Mouse (Mus musculus): ENCODE results near the gene Olfr1242. TPM values are rescaled to one million over a fixed set of nuclear protein-coding genes. Genes with fewer than 3 reads are reported as not detected.

Olfr1242 gene
- not detected in 2 replicates for polyA plus RNA-seq (2014; fragmentation: Nextera tagmentation; extraction: Ambion mirVana)

GRCm38 (mm10) chr2:89498235-89498634 lies at the start of gene Olfr1242:
Olfr1242 (minus strand) TSS chr2:89498335.
- no peak for ATAC-seq (ENCODE audit: insufficient read depth)
- no peak within 1 kb of the TSS for H3K4me3 ChIP-seq (ENCODE audit: low read depth, low read length)
- no peak for DNase-seq
- WGBS: 58% methylated on average over 1 of the region's 1 CpGs
- TF ChIP-seq CTCF (IDR thresholded peaks at IDR 0.05; ENCODE audit: low read depth): no peak
- no peak within 1 kb of the TSS for H3K4me2 ChIP-seq
- H3K27ac ChIP-seq (ENCODE audit: low read depth): no peak within 1 kb of the TSS
- no peaks in the 10 kb centered on the region for H3K27me3 ChIP-seq (ENCODE audit: insufficient read depth, low read length)
- no peak within 1 kb of the TSS for H3K9ac ChIP-seq
- H3K9me3 ChIP-seq (ENCODE audit: low read depth, low read length): no peaks in the 10 kb centered on the region
- no peaks in the 10 kb centered on the region for H3K36me3 ChIP-seq (ENCODE audit: insufficient read depth)
- no peaks in the 10 kb centered on the region for H3K4me1 ChIP-seq (ENCODE audit: insufficient read depth)

- Histone ChIP-seq H3K4me2 (no peak overlapping the region), H3K4me3 (ENCODE audit: low read depth, low read length) (no peak overlapping the region), H3K9me3 (ENCODE audit: low read depth, low read length) (no peaks in the 10 kb centered on the region), H3K27ac (ENCODE audit: low read depth) (no peak overlapping the region), H3K9ac (no peak overlapping the region), H3K4me1 (ENCODE audit: insufficient read depth) (no peaks in the 10 kb centered on the region), H3K36me3 (ENCODE audit: insufficient read depth) (no peaks in the 10 kb centered on the region), H3K27me3 (ENCODE audit: insufficient read depth, low read length) (no peaks in the 10 kb centered on the region)
- ATAC-seq (ENCODE audit: insufficient read depth): no peak
- WGBS: 48% methylated on average over 2 of the region's 2 CpGs
- 0 out of 2 replicates have a peak, but pooled peaks have one; percentile 23 for TF ChIP-seq CTCF (IDR thresholded peaks at IDR 0.05; ENCODE audit: low read depth)
- peak; percentile 53 for DNase-seq
These were observed 46.4 kb upstream of the Olfr1242 start for GRCm38 (mm10) chr2:89544516-89544915.

- Histone ChIP-seq H3K4me2 (no peak overlapping the region), H3K4me1 (ENCODE audit: insufficient read depth) (no peaks in the 10 kb centered on the region), H3K9ac (no peak overlapping the region), H3K36me3 (ENCODE audit: insufficient read depth) (no peaks in the 10 kb centered on the region), H3K27ac (ENCODE audit: low read depth) (no peak overlapping the region), H3K27me3 (ENCODE audit: insufficient read depth, low read length) (no peaks in the 10 kb centered on the region), H3K4me3 (ENCODE audit: low read depth, low read length) (no peak overlapping the region), H3K9me3 (ENCODE audit: low read depth, low read length) (no peaks in the 10 kb centered on the region)
- TF ChIP-seq CTCF (IDR thresholded peaks at IDR 0.05; ENCODE audit: low read depth): no peak
- ATAC-seq (ENCODE audit: insufficient read depth): no peak
- WGBS: 52% methylated on average over 1 of the region's 1 CpGs
- no peak for DNase-seq
These were observed 41.8 kb upstream of the Olfr1242 start for GRCm38 (mm10) chr2:89539923-89540322.

GRCm38 (mm10) chr2:89531387-89531786 lies 33.3 kb upstream of the Olfr1242 start, which contains the start of gene Olfr1243:
Olfr1243 (minus strand) TSS chr2:89531487.
- Histone ChIP-seq H3K36me3 (ENCODE audit: insufficient read depth) (no peaks in the 10 kb centered on the region), H3K9ac (no peak within 1 kb of the TSS), H3K27me3 (ENCODE audit: insufficient read depth, low read length) (no peaks in the 10 kb centered on the region), H3K4me3 (ENCODE audit: low read depth, low read length) (no peak within 1 kb of the TSS), H3K4me1 (ENCODE audit: insufficient read depth) (no peaks in the 10 kb centered on the region), H3K27ac (ENCODE audit: low read depth) (no peak within 1 kb of the TSS), H3K9me3 (ENCODE audit: low read depth, low read length) (no peaks in the 10 kb centered on the region), H3K4me2 (no peak within 1 kb of the TSS)
- TF ChIP-seq CTCF (IDR thresholded peaks at IDR 0.05; ENCODE audit: low read depth): no peak
- ATAC-seq (ENCODE audit: insufficient read depth) (no peak), DNase-seq (no peak)
- 77% methylated on average over 1 of the region's 1 CpGs for WGBS

- no peak for TF ChIP-seq CTCF (IDR thresholded peaks at IDR 0.05; ENCODE audit: low read depth)
- Histone ChIP-seq H3K4me3 (ENCODE audit: low read depth, low read length) (no peak within 1 kb of the TSS), H3K4me1 (ENCODE audit: insufficient read depth) (no peaks in the 10 kb centered on the region), H3K27ac (ENCODE audit: low read depth) (no peak within 1 kb of the TSS), H3K9ac (no peak within 1 kb of the TSS), H3K36me3 (ENCODE audit: insufficient read depth) (no peaks in the 10 kb centered on the region), H3K9me3 (ENCODE audit: low read depth, low read length) (no peaks in the 10 kb centered on the region), H3K4me2 (no peak within 1 kb of the TSS), H3K27me3 (ENCODE audit: insufficient read depth, low read length) (no peaks in the 10 kb centered on the region)
- ATAC-seq (ENCODE audit: insufficient read depth) (no peak), DNase-seq (no peak)
These were observed 11.1 kb downstream of the Olfr1242 start, which contains the start of gene Olfr1241 for GRCm38 (mm10) chr2:89487026-89487425. Olfr1241 (minus strand) TSS chr2:89487126.

- H3K27ac ChIP-seq (ENCODE audit: low read depth): no peak within 1 kb of the TSS
- H3K27me3 ChIP-seq (ENCODE audit: insufficient read depth, low read length): no peaks in the 10 kb centered on the region
- DNase-seq (no peak), ATAC-seq (ENCODE audit: insufficient read depth) (no peak)
- H3K4me2 ChIP-seq: no peak within 1 kb of the TSS
- 76% methylated on average over 3 of the region's 3 CpGs for WGBS
- no peak within 1 kb of the TSS for H3K4me3 ChIP-seq (ENCODE audit: low read depth, low read length)
- H3K4me1 ChIP-seq (ENCODE audit: insufficient read depth): no peaks in the 10 kb centered on the region
- no peaks in the 10 kb centered on the region for H3K9me3 ChIP-seq (ENCODE audit: low read depth, low read length)
- no peak within 1 kb of the TSS for H3K9ac ChIP-seq
- no peaks in the 10 kb centered on the region for H3K36me3 ChIP-seq (ENCODE audit: insufficient read depth)
- TF ChIP-seq CTCF (IDR thresholded peaks at IDR 0.05; ENCODE audit: low read depth): no peak
These were observed 55.2 kb downstream of the Olfr1242 start, which contains the start of gene Olfr1240 for GRCm38 (mm10) chr2:89442900-89443299. Olfr1240 (minus strand) TSS chr2:89443000.

Other genes starting within 250 kb of the Olfr1242 start
- gene Olfr1228, start 244.3 kb downstream of the Olfr1242 start, polyA plus RNA-seq (2014; fragmentation: Nextera tagmentation; extraction: Ambion mirVana): not detected in 2 replicates
- gene Olfr1229, start 210.3 kb downstream of the Olfr1242 start, polyA plus RNA-seq (2014; fragmentation: Nextera tagmentation; extraction: Ambion mirVana): not detected in 2 replicates
- not detected in 2 replicates for gene Olfr1230, start 201.1 kb downstream of the Olfr1242 start, polyA plus RNA-seq (2014; fragmentation: Nextera tagmentation; extraction: Ambion mirVana)
- gene Olfr1231, start 191.3 kb downstream of the Olfr1242 start, polyA plus RNA-seq (2014; fragmentation: Nextera tagmentation; extraction: Ambion mirVana): not detected in 2 replicates
- not detected in 2 replicates for gene Olfr1232, start 168.7 kb downstream of the Olfr1242 start, polyA plus RNA-seq (2014; fragmentation: Nextera tagmentation; extraction: Ambion mirVana)
- not detected in 2 replicates for gene Olfr1233, start 155.9 kb downstream of the Olfr1242 start, polyA plus RNA-seq (2014; fragmentation: Nextera tagmentation; extraction: Ambion mirVana)
- gene Olfr1234, start 133.5 kb downstream of the Olfr1242 start, polyA plus RNA-seq (2014; fragmentation: Nextera tagmentation; extraction: Ambion mirVana): not detected in 2 replicates
- gene Olfr1238, start 88.7 kb downstream of the Olfr1242 start, polyA plus RNA-seq (2014; fragmentation: Nextera tagmentation; extraction: Ambion mirVana): not detected in 2 replicates
- gene Olfr1239, start 77.9 kb downstream of the Olfr1242 start, polyA plus RNA-seq (2014; fragmentation: Nextera tagmentation; extraction: Ambion mirVana): not detected in 2 replicates
- not detected in 2 replicates for gene Olfr1240, start 55.3 kb downstream of the Olfr1242 start, polyA plus RNA-seq (2014; fragmentation: Nextera tagmentation; extraction: Ambion mirVana)
- gene Olfr1241, start 11.2 kb downstream of the Olfr1242 start, polyA plus RNA-seq (2014; fragmentation: Nextera tagmentation; extraction: Ambion mirVana): not detected in 2 replicates
- not detected in 2 replicates for gene Olfr1243, start 33.2 kb upstream of the Olfr1242 start, polyA plus RNA-seq (2014; fragmentation: Nextera tagmentation; extraction: Ambion mirVana)
- not detected in 2 replicates for gene Olfr1245, start 80.1 kb upstream of the Olfr1242 start, polyA plus RNA-seq (2014; fragmentation: Nextera tagmentation; extraction: Ambion mirVana)
- not detected in 2 replicates for gene Olfr1246, start 94.8 kb upstream of the Olfr1242 start, polyA plus RNA-seq (2014; fragmentation: Nextera tagmentation; extraction: Ambion mirVana)
- gene Olfr1247, start 115.8 kb upstream of the Olfr1242 start, polyA plus RNA-seq (2014; fragmentation: Nextera tagmentation; extraction: Ambion mirVana): not detected in 2 replicates
- gene Olfr1248, start 119.9 kb upstream of the Olfr1242 start, polyA plus RNA-seq (2014; fragmentation: Nextera tagmentation; extraction: Ambion mirVana): not detected in 2 replicates
- gene Olfr1249, start 136.6 kb upstream of the Olfr1242 start, polyA plus RNA-seq (2014; fragmentation: Nextera tagmentation; extraction: Ambion mirVana): not detected in 2 replicates
- gene Olfr1250, start 163.1 kb upstream of the Olfr1242 start, polyA plus RNA-seq (2014; fragmentation: Nextera tagmentation; extraction: Ambion mirVana): not detected in 2 replicates
- gene Olfr1251, start 173.6 kb upstream of the Olfr1242 start, polyA plus RNA-seq (2014; fragmentation: Nextera tagmentation; extraction: Ambion mirVana): not detected in 2 replicates
- not detected in 2 replicates for gene Olfr1252, start 226.7 kb upstream of the Olfr1242 start, polyA plus RNA-seq (2014; fragmentation: Nextera tagmentation; extraction: Ambion mirVana)